Mouse (Mus musculus): Measurements from ENCODE around the gene Dis3l2. TPM values are rescaled to one million over a fixed set of nuclear protein-coding genes. Genes with fewer than 3 reads are reported as not detected.

Gene Dis3l2
- total and polyA plus RNA-seq, 3 experiments, result 12.4 to 17.4 (median 16.5) TPM

DNA sequence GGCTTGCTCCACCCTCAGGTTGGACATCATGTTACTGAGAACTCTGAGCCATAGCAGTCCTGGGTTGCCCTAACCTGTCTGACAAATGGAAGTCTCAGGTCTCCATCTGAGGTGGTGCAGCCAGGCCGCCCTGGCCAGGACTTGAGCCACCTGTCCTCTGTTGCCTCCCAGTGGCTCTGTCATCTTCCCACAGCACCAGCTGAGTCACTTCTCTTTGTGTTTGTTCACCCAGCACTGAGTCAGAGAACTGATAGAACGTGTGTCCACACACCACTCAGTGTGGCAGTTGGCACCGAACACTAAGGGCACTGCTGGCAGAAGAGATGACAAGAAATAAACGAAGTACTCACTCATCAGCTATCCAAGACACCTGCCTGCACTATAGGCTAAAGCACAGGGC lies 347.8 kb downstream of the Dis3l2 start:
- Histone ChIP-seq H3K27me3 (replicated peaks) (no peaks in the 10 kb centered on the region), H3K9ac (ENCODE audit: insufficient read depth, low read depth) (no peak overlapping the region), H3K4me2 (ENCODE audit: insufficient read depth, low read depth, poor library complexity, severe bottlenecking) (no peak overlapping the region), H3K4me3 (replicated peaks in 1 of 3; ENCODE audit: low read depth in 2 of 3, low read length in 2 of 3, poor library complexity in 1 of 3) (no peak overlapping the region), H3K9me3 (replicated peaks; ENCODE audit: low read length) (no peaks in the 10 kb centered on the region), H3K79me2 (replicated peaks; ENCODE audit: control insufficient read depth, extremely low read depth, insufficient read depth, poor library complexity, severe bottlenecking) (no peaks in the 10 kb centered on the region), H3K36me3 (replicated peaks in 1 of 2; ENCODE audit: control insufficient read depth in 1 of 2, insufficient read depth in 1 of 2, low read length in 1 of 2) (peaks cover 5 to 45% of the 10 kb centered on the region in 2 experiments), H3K4me1 (ENCODE audit: control insufficient read depth in 1 of 2, insufficient read depth in 2 of 2) (no peaks in the 10 kb centered on the region), H3K27ac (ENCODE audit: insufficient read depth, low read depth) (no peak overlapping the region)
- dilution Hi-C loops (cut with MboI; ENCODE audit: extremely low pct_ligation_motif_present, extremely low pct_unique_long_range_greater_than_20kb, low sequenced_read_pairs) (no loop called here), in situ Hi-C loops (cut with MboI; ENCODE audit: low pct_ligation_motif_present, low pct_unique_long_range_greater_than_20kb, low sequenced_read_pairs) (no loop called here)
- TF ChIP-seq MAZ (IDR thresholded peaks at IDR 0.05; ENCODE audit: low read depth, low read length) (no peak), CTCF (conservative IDR thresholded peaks at IDR 0.05 in 1 of 2, IDR thresholded peaks at IDR 0.05 in 1 of 2; ENCODE audit: low read depth in 2 of 2, low read length in 2 of 2) (no peak), KAT2A (IDR thresholded peaks at IDR 0.05; ENCODE audit: insufficient replicate concordance, low read length) (no peak), MAX (IDR thresholded peaks at IDR 0.05; ENCODE audit: low read length) (no peak), ETS1 (conservative IDR thresholded peaks at IDR 0.05; ENCODE audit: low read depth, low read length) (no peak), MAFK (IDR thresholded peaks at IDR 0.05; ENCODE audit: insufficient replicate concordance, low read length) (no peak), GABPA (IDR thresholded peaks at IDR 0.05; ENCODE audit: insufficient replicate concordance, low read depth, low read length) (no peak), ZKSCAN1 (IDR thresholded peaks at IDR 0.05; ENCODE audit: borderline replicate concordance, low read depth, low read length) (no peak), SMC3 (IDR thresholded peaks at IDR 0.05; ENCODE audit: low read depth, low read length) (no peak), USF2 (conservative IDR thresholded peaks at IDR 0.05; ENCODE audit: low read depth, low read length) (no peak), EP300 (IDR thresholded peaks at IDR 0.05; ENCODE audit: low read length) (no peak), USF1 (IDR thresholded peaks at IDR 0.05; ENCODE audit: low read depth, low read length) (no peak), ELF1 (IDR thresholded peaks at IDR 0.05; ENCODE audit: low read depth, low read length) (no peak)
- DNase-seq (ENCODE audit: extremely low read depth), result no peak

DNA sequence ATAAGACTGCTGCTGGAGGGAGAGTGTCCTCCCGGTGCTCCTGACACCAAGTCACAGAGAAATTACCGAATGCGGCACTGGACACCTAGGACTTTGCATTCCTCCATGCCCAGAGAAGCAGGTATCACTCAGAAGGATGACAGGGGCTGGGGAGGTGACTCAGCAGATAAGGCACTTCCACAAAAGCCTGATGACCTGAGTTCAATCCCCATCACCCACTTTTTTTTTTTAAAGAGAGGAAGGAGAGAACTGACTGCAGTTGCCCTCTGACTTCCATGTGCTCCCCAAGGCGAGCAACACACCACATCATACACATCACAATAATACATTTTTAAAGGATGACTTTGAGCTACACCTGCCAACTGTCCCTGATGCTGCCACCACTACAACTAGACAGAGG lies 353.5 kb downstream of the Dis3l2 start:
- H3K27ac ChIP-seq (ENCODE audit: insufficient read depth, low read depth), result no peak overlapping the region
- peaks cover 0 to 9% of the 10 kb centered on the region in 2 experiments; a peak in 2 of 4 replicates for H3K4me1 ChIP-seq (ENCODE audit: control insufficient read depth in 1 of 2, insufficient read depth in 2 of 2)
- H3K79me2 ChIP-seq (replicated peaks; ENCODE audit: control insufficient read depth, extremely low read depth, insufficient read depth, poor library complexity, severe bottlenecking), result no peaks in the 10 kb centered on the region
- H3K4me3 ChIP-seq (replicated peaks in 1 of 3; ENCODE audit: low read depth in 2 of 3, low read length in 2 of 3, poor library complexity in 1 of 3), result no peak overlapping the region
- in situ Hi-C loops (cut with MboI; ENCODE audit: low pct_ligation_motif_present, low pct_unique_long_range_greater_than_20kb, low sequenced_read_pairs) (no loop called here), dilution Hi-C loops (cut with MboI; ENCODE audit: extremely low pct_ligation_motif_present, extremely low pct_unique_long_range_greater_than_20kb, low sequenced_read_pairs) (no loop called here)
- peaks cover 0 to 2% of the 10 kb centered on the region in 2 experiments for H3K36me3 ChIP-seq (replicated peaks in 1 of 2; ENCODE audit: control insufficient read depth in 1 of 2, insufficient read depth in 1 of 2, low read length in 1 of 2)
- no peaks in the 10 kb centered on the region for H3K27me3 ChIP-seq (replicated peaks)
- H3K9me3 ChIP-seq (replicated peaks; ENCODE audit: low read length), result peaks cover under 1% of the 10 kb centered on the region
- DNase-seq (ENCODE audit: extremely low read depth), result no peak
- H3K9ac ChIP-seq (ENCODE audit: insufficient read depth, low read depth), result no peak overlapping the region
- TF ChIP-seq SIN3A (IDR thresholded peaks at IDR 0.05; ENCODE audit: low read length), result no peak
- no peak for TF ChIP-seq POLR2AphosphoS2 (IDR thresholded peaks at IDR 0.05; ENCODE audit: low read depth, low read length)
- no peak for TF ChIP-seq EP300 (IDR thresholded peaks at IDR 0.05; ENCODE audit: low read length)
- no peak overlapping the region for H3K4me2 ChIP-seq (ENCODE audit: insufficient read depth, low read depth, poor library complexity, severe bottlenecking)

Measured in CH12.LX (cell line).